Mouse (Mus musculus) megakaryocyte, embryonic 14.5 days (primary cell): ENCODE measurements at regions not wholly inside any gene's neighbourhood (a gene's known extent, or its start where the extent isn't known, plus 50 kb on each side); places are given as distances from the start of the nearest gene placed in this dataset.

Experiments
- H3K27me3 ChIP-seq: replicated peaks from 2 replicates; pipeline ENCODE3; 2012; ENCODE audit warnings: inconsistent platforms
- H3K36me3 ChIP-seq: replicated peaks from 2 replicates; pipeline ENCODE3; 2012; ENCODE audit warnings: low read length, inconsistent platforms, mixed read lengths
- H3K4me1 ChIP-seq: 2 replicates; pipeline ENCODE4 v1.6.1; 2012; ENCODE audit warnings: inconsistent platforms
- H3K4me3 ChIP-seq: replicated peaks from 2 replicates; pipeline ENCODE3; 2012; ENCODE audit warnings: moderate library complexity, mild to moderate bottlenecking, inconsistent platforms
- H3K9me3 ChIP-seq: 2 replicates; pipeline ENCODE4 v1.6.1; 2012; ENCODE audit warnings: inconsistent platforms
- FLI1 ChIP-seq: IDR thresholded peaks from 2 replicates; pipeline ENCODE4 v1.6.1; 2012; ENCODE audit warnings: low read length, inconsistent platforms, mixed read lengths
- GATA1 ChIP-seq: IDR thresholded peaks from 3 replicates; pipeline ENCODE4 v1.6.1; 2012; ENCODE audit warnings: mixed read lengths, low read length, inconsistent platforms, borderline replicate concordance

DNA sequence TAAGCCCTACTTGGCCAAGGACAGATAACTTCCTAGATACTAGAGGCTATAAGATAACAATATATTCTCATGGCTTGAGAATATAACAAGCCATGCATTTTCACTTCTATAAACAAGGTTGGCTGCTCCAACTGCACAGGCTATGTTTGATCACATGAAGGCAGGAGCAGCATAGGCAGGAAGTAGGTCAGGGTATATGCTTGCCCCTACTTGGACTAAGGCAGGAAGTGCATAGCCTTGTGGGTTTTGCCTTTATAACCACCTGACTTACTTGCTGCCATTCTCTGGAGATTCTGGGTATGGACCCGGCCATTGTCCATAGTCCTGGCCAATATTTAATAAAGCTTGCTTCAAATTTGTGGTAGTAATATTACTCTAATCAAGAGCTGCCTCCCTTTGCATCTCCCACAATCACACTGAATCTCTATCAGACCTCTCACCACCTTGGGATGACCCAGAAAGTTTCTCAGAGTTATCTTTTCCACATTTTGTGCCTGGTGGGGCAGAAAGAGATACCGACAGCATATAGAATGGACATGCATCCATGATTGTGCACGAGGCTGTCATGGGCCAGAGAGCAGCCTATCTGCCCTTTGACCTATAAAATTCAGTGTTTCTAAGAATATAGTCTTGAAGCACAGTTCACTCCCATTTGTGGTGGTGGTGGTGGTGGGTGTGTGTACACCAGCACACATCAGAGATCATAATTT lies 193.7 kb upstream of the Klf3 start:
- Histone ChIP-seq H3K27me3 (no peaks in the 10 kb centered on the region), H3K9me3 (no peaks in the 10 kb centered on the region), H3K36me3 (no peaks in the 10 kb centered on the region), H3K4me1 (peaks cover 19% of the 10 kb centered on the region), H3K4me3 (no peak overlapping the region)
- no peak for TF ChIP-seq FLI1
- no peak for TF ChIP-seq GATA1

DNA sequence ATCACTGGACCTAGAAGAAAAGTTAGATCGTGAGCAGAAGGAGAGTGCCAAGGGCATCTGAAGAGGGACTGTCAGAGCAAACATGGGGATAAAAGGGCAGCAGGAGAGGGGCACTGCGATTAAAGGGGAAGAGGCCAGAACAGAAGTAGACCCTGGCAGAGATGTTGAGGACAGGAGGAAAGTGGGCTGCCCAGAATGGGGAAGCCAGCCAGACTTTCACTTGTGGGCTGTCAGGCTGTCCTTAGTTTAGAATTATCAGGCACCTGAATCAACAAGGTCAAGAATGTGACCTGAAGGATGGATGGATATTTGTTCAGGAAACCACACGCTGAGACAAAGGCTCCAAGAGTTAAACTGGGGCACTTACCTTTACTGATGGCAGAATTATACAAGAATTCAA lies 193.0 kb upstream of the Klf3 start:
- no peaks in the 10 kb centered on the region for H3K27me3 ChIP-seq
- TF ChIP-seq FLI1 (no peak), GATA1 (no peak)
- H3K4me3 ChIP-seq: peak overlapping the region; percentile 66
- H3K4me1 ChIP-seq: peaks cover 21% of the 10 kb centered on the region
- H3K9me3 ChIP-seq: no peaks in the 10 kb centered on the region
- H3K36me3 ChIP-seq: no peaks in the 10 kb centered on the region

DNA sequence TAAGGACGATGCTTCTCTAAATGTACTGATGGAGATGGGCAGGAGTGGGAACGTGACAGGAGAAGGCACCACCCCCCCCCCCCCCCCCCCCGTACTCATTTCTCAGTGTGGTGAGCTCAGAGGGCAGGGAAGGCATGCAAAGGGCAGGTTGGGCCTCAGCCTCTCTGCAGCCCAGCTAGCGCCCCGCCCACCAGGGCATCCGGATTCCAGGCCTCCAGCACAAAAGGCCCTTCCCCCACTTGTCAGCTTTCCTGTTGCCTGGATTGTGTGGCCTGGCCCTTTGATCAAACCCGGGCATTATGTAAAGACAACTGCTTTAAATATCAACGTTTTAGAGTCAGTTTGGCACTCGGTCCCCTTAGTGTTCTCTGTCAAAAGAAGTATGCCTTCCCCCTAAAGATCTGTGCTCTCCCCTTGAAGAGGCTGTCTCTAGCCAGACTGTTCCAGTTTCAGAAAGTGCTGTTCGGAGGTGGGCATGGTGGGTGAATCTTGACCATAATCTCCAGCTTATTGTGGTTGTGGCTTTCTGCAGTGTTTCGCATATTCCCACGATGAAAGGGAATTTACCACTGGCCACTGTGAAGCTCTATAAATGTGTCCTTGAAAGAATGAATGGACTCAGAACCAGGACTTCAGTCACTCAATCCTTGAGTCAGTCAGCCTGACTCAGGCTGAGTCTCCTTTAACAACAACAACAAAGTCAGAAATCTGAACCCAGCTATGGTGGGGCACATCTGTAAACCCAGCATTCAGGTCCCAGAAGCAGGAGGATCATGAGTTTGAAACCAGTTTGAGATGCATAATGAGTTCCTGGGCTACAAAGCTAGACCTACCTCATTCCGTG lies 192.4 kb upstream of the Klf3 start:
- peak overlapping the region; percentile 66 for H3K4me3 ChIP-seq
- no peak for TF ChIP-seq FLI1
- no peak for TF ChIP-seq GATA1

DNA sequence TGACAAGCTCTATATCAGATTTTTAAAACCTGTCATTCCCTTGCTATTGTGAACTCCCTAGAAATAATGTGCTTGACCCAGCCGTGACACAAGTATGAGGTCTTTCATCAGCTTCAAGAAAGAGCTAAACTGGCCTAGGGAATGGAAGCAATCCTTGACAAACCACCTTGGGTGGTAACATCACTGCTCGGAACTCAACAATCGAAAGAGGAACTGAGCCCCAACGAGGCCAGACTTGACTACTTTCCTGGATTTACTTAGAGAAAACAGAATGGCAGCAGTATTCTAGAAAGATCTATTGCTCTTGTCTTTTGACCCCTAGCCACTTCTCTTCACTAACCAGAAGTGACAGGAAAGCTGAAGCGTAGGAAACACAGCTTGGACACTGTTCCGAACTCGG lies 191.2 kb upstream of the Klf3 start:
- no peak overlapping the region for H3K4me3 ChIP-seq
- no peaks in the 10 kb centered on the region for H3K36me3 ChIP-seq
- H3K4me1 ChIP-seq: peaks cover 23% of the 10 kb centered on the region
- no peaks in the 10 kb centered on the region for H3K27me3 ChIP-seq
- no peaks in the 10 kb centered on the region for H3K9me3 ChIP-seq
- no peak for TF ChIP-seq FLI1
- TF ChIP-seq GATA1: no peak

More for the DNA sequence above, 192.4 kb upstream of the Klf3 start:
- Histone ChIP-seq H3K27me3 (no peaks in the 10 kb centered on the region), H3K4me1 (peaks cover 23% of the 10 kb centered on the region), H3K9me3 (no peaks in the 10 kb centered on the region), H3K36me3 (no peaks in the 10 kb centered on the region)

DNA sequence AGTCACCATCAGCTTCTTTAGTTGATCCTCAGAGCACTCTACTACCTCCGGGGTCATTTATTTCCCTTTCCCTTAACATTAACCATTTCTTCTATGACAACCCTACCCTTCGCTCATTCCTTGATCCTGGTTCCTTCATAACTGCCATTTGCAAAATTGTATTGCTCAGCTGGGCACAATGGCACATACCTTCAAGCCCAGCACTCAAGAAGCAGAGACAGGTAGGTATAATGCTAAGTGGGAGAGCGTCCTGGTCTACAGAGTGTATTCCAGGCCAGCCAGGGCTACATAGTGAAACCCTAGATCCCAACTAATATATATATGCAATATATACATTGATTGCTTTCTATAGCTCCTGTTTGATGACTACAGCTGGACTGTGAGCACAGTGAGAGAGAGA lies 189.5 kb upstream of the Klf3 start:
- Histone ChIP-seq H3K4me1 (peaks cover 23% of the 10 kb centered on the region), H3K27me3 (no peaks in the 10 kb centered on the region), H3K36me3 (no peaks in the 10 kb centered on the region), H3K4me3 (no peak overlapping the region), H3K9me3 (no peaks in the 10 kb centered on the region)
- TF ChIP-seq FLI1 (no peak), GATA1 (no peak)

DNA sequence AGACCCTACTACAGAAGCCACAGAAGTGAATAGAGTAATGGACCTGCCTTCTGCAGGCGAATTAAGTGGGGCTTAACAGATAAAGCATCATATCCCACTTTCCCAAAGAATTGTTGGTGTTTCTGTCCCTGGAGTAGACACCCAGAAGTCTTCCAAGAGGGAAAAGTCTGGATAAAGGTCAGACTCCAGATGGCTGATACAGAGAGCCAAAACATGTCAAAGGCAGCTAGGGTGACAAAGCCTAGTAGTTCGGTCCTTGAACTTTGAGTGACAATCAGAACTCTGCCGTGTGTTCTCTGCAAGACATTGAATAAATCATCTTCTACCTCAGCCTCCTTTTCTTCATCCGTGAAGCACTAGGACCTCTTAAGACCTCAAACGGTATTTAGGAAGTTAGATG lies 185.1 kb upstream of the Klf3 start:
- no peaks in the 10 kb centered on the region for H3K36me3 ChIP-seq
- no peaks in the 10 kb centered on the region for H3K9me3 ChIP-seq
- H3K27me3 ChIP-seq: no peaks in the 10 kb centered on the region
- TF ChIP-seq FLI1: no peak
- TF ChIP-seq GATA1: no peak
- H3K4me1 ChIP-seq: peaks cover 4% of the 10 kb centered on the region; the same call in 1 of the 2 replicates
- no peak overlapping the region for H3K4me3 ChIP-seq

DNA sequence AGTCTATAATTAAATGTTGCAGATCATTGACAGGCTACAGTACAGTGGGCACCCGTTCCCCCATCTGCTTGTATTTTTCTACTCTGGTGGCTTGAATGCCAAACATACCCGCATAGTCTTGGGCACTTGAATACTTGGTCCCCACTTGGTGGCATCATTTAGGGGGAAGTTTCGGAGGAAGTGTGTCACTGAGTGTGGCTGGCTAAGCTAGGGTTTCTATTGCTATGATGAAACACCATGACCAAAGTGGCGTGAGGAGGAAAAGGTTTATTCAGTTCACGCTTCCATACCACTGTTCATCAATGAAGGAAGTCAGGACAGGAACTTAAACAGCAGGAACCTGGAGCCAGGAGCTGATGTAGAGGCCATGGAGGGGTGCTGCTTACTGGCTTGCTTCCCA lies 183.4 kb upstream of the Klf3 start:
- no peaks in the 10 kb centered on the region for H3K9me3 ChIP-seq
- no peaks in the 10 kb centered on the region for H3K36me3 ChIP-seq
- peaks cover 4% of the 10 kb centered on the region; the same call in 1 of the 2 replicates for H3K4me1 ChIP-seq
- peaks cover 3% of the 10 kb centered on the region for H3K27me3 ChIP-seq
- no peak for TF ChIP-seq FLI1
- TF ChIP-seq GATA1: no peak
- H3K4me3 ChIP-seq: no peak overlapping the region

DNA sequence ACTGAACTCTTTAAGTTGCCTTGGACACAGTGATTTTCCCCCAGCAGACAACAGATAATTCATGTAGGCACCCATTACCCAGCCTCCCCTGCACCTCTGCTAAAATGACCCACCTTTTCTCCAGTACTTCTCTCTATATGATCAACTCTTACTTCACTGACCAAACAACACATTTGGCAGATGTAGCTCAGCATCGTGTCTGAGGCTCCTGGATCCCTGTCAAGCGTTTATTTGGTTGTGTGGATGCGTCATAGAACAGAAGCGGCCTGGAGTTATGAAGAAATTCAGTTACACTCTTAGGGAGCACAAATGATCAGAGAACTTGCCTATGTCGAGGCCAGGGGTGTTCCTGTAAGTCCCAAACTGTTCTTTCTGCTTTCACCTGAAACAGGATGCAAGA lies 182.5 kb upstream of the Klf3 start:
- peaks cover 5% of the 10 kb centered on the region for H3K27me3 ChIP-seq
- no peaks in the 10 kb centered on the region for H3K4me1 ChIP-seq
- H3K36me3 ChIP-seq: no peaks in the 10 kb centered on the region
- H3K9me3 ChIP-seq: no peaks in the 10 kb centered on the region
- H3K4me3 ChIP-seq: no peak overlapping the region
- no peak for TF ChIP-seq GATA1
- no peak for TF ChIP-seq FLI1

DNA sequence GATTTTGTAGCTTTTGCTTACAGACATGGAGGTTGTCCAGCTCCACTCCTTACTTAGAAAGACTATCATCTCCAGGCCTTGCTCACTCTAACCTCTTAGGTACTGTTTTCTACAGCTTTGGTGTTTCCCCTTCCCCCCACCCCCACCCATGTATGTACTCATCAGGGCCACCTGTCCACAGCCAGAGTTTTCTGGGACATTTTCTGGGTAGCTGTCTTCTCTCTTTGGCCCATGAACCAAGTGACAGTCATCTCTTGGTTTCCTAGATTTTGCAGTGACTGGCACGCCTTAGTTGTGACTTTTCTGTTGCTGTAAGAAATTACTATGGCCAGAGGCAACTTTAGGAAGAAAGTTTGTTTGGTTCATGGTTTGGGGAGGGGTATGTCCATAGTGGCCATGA lies 181.8 kb upstream of the Klf3 start:
- Histone ChIP-seq H3K9me3 (no peaks in the 10 kb centered on the region), H3K4me3 (no peak overlapping the region), H3K36me3 (no peaks in the 10 kb centered on the region), H3K27me3 (peaks cover 11% of the 10 kb centered on the region), H3K4me1 (peaks cover 2% of the 10 kb centered on the region; the same call in 1 of the 2 replicates)
- TF ChIP-seq FLI1 (no peak), GATA1 (no peak)

DNA sequence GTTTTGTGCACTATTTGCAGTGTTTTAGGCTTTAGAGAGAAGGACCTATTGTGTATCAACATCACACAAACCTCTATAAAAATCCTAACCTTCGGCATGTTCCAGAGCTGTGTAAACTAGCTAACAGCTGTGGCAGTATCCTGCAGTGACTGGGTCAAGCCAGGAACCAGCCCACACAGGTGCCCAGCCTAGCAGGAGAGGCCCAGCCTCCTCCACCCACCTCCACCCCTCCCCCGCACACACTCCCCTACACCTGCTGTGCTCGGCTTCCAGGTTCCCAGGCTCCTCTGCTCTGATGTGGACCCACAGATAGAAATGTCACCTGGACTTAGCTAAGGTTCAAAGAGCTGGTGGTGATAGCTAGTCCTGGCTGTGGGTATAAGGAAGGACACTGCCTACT lies 179.5 kb upstream of the Klf3 start:
- Histone ChIP-seq H3K27me3 (peaks cover 22% of the 10 kb centered on the region), H3K9me3 (0 out of 2 replicates have a peak, but pooled peaks cover 3% of the 10 kb centered on the region), H3K4me3 (no peak overlapping the region), H3K36me3 (no peaks in the 10 kb centered on the region), H3K4me1 (peaks cover 6% of the 10 kb centered on the region; the same call in 1 of the 2 replicates)
- no peak for TF ChIP-seq FLI1
- no peak for TF ChIP-seq GATA1
